Mouse (Mus musculus): ENCODE results near the gene Aldh3b2. TPM values are rescaled to one million over a fixed set of nuclear protein-coding genes. Genes with fewer than 3 reads are reported as not detected.

Gene Aldh3b2
- polyA plus RNA-seq, 1 experiment from 2014 or later = 5.8 TPM

- Histone ChIP-seq H3K9me3 (replicated peaks; ENCODE audit: low read length) (no peaks in the 10 kb centered on the region), H3K36me3 (ENCODE audit: insufficient read depth, low read length) (0 out of 2 replicates have a peak, but pooled peaks cover 3% of the 10 kb centered on the region), H3K27me3 (ENCODE audit: insufficient read depth, low read length) (no peaks in the 10 kb centered on the region), H3K27ac (no peak overlapping the region), H3K4me1 (replicated peaks; ENCODE audit: insufficient read depth, low read length) (peaks cover 14% of the 10 kb centered on the region), H3K9ac (ENCODE audit: low read depth, low read length) (no peak overlapping the region), H3K4me3 (replicated peaks; ENCODE audit: low read depth, low read length) (no peak overlapping the region), H3K4me2 (ENCODE audit: low read length) (no peak overlapping the region)
- DNase-seq (ENCODE audit: low spot score) (no peak), ATAC-seq (replicated peaks; ENCODE audit: low FRiP score, low read depth) (no peak)
- TF ChIP-seq CTCF (IDR thresholded peaks at IDR 0.05; ENCODE audit: low read depth) = no peak
- WGBS = 24% methylated on average over 6 of the region's 6 CpGs
These were observed 18.7 kb downstream of the Aldh3b2 start for GRCm38 (mm10) chr19:3990804-3991203.

GRCm38 (mm10) chr19:3991562-3991961 lies 19.4 kb downstream of the Aldh3b2 start:
- Histone ChIP-seq H3K27me3 (ENCODE audit: insufficient read depth, low read length) (no peaks in the 10 kb centered on the region), H3K27ac (no peak overlapping the region), H3K9me3 (replicated peaks; ENCODE audit: low read length) (no peaks in the 10 kb centered on the region), H3K9ac (ENCODE audit: low read depth, low read length) (no peak overlapping the region), H3K4me3 (replicated peaks; ENCODE audit: low read depth, low read length) (no peak overlapping the region), H3K4me2 (ENCODE audit: low read length) (no peak overlapping the region), H3K4me1 (replicated peaks; ENCODE audit: insufficient read depth, low read length) (peaks cover 10% of the 10 kb centered on the region), H3K36me3 (ENCODE audit: insufficient read depth, low read length) (0 out of 2 replicates have a peak, but pooled peaks cover 3% of the 10 kb centered on the region)
- no peak for DNase-seq (ENCODE audit: low spot score)
- no peak for ATAC-seq (replicated peaks; ENCODE audit: low FRiP score, low read depth)
- WGBS = 89% methylated on average over 3 of the region's 3 CpGs
- TF ChIP-seq CTCF (IDR thresholded peaks at IDR 0.05; ENCODE audit: low read depth) = no peak

DNA sequence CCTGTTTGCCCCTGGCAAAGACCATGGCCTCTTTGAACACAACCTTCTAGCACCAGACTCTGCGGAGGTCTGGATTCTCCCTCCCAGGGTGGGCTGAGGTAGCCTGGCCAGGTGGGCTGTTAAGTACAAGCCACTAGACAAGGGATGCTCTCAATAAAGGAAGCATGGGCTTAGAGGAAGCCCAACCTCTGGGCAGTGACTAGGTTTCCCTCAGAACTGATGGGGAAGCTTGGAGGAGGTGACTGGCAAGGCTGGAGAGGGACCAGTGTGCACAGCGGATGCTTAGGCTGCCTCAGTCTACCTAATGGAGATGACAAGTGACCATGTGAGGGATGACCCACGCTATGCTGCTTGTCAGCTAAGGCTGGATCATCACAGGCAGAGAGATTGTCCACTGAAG lies 19.8 kb downstream of the Aldh3b2 start:
- H3K9me3 ChIP-seq (replicated peaks; ENCODE audit: low read length) = no peaks in the 10 kb centered on the region
- no peak overlapping the region for H3K27ac ChIP-seq
- H3K4me2 ChIP-seq (ENCODE audit: low read length) = no peak overlapping the region
- no peaks in the 10 kb centered on the region for H3K27me3 ChIP-seq (ENCODE audit: insufficient read depth, low read length)
- TF ChIP-seq CTCF (IDR thresholded peaks at IDR 0.05; ENCODE audit: low read depth) = no peak
- WGBS = 89% methylated on average over 3 of the region's 3 CpGs
- peaks cover 9% of the 10 kb centered on the region for H3K4me1 ChIP-seq (replicated peaks; ENCODE audit: insufficient read depth, low read length)
- H3K9ac ChIP-seq (ENCODE audit: low read depth, low read length) = no peak overlapping the region
- 0 out of 2 replicates have a peak, but pooled peaks cover 3% of the 10 kb centered on the region for H3K36me3 ChIP-seq (ENCODE audit: insufficient read depth, low read length)
- no peak overlapping the region for H3K4me3 ChIP-seq (replicated peaks; ENCODE audit: low read depth, low read length)
- DNase-seq (ENCODE audit: low spot score) (no peak), ATAC-seq (replicated peaks; ENCODE audit: low FRiP score, low read depth) (no peak)

DNA sequence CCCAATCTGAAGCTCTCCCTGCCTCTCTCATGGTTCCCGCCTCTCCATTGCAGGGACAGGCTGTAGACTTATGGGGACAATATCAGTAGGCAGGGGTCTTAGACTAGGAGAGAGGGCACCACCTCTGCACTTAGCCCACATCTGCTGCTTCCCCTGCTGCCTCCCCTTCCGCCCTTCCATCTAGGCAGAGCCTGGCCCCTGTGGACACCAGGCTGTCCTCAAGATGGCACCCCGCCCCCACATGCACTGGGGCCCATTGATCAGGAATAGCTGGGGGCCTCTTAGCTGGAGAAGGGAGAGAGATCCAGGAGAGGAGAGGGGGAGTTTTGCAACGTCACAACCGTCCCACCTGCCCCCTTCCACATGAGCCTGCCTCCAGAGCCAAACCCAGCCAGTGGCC lies 20.3 kb downstream of the Aldh3b2 start, which contains the start of gene Tbx10:
Gene Tbx10, plus strand, starts transcription at position 337 of the 400 bp plus-strand sequence.
- Histone ChIP-seq H3K36me3 (ENCODE audit: insufficient read depth, low read length) (0 out of 2 replicates have a peak, but pooled peaks cover 3% of the 10 kb centered on the region), H3K9me3 (replicated peaks; ENCODE audit: low read length) (no peaks in the 10 kb centered on the region), H3K27ac (no peak within 1 kb of the TSS), H3K9ac (ENCODE audit: low read depth, low read length) (no peak within 1 kb of the TSS), H3K4me3 (replicated peaks; ENCODE audit: low read depth, low read length) (no peak within 1 kb of the TSS), H3K4me1 (replicated peaks; ENCODE audit: insufficient read depth, low read length) (peaks cover 6% of the 10 kb centered on the region), H3K4me2 (ENCODE audit: low read length) (no peak within 1 kb of the TSS), H3K27me3 (ENCODE audit: insufficient read depth, low read length) (no peaks in the 10 kb centered on the region)
- ATAC-seq (replicated peaks; ENCODE audit: low FRiP score, low read depth) (no peak), DNase-seq (ENCODE audit: low spot score) (no peak)
- no peak for TF ChIP-seq CTCF (IDR thresholded peaks at IDR 0.05; ENCODE audit: low read depth)
- 52% methylated on average over 5 of the region's 5 CpGs for WGBS

DNA sequence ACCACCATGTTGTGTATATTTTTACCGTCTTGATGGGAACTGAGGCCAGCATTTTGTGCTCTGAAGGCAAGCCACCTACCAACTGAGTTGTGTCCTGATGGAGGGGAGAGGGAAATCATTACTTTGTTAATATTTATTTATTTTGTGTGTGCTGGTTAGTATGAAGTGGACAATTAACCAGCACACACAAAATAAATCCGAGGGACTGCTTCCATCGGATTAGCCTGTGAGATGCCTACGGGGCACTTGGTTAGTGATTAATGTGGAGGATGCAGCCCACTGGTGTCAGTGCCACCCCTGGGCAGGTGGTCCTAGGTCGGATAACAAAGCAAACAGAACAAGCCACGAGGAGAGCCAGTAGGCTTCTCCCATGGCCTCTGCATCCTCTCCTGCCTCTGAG lies 22.8 kb downstream of the Aldh3b2 start:
- Histone ChIP-seq H3K27ac (peak overlapping the region; percentile 42; the same call in 1 of the 2 replicates), H3K4me3 (replicated peaks; ENCODE audit: low read depth, low read length) (no peak overlapping the region), H3K27me3 (ENCODE audit: insufficient read depth, low read length) (no peaks in the 10 kb centered on the region), H3K9me3 (replicated peaks; ENCODE audit: low read length) (no peaks in the 10 kb centered on the region), H3K4me2 (ENCODE audit: low read length) (no peak overlapping the region), H3K4me1 (replicated peaks; ENCODE audit: insufficient read depth, low read length) (peaks cover 6% of the 10 kb centered on the region), H3K36me3 (ENCODE audit: insufficient read depth, low read length) (no peaks in the 10 kb centered on the region), H3K9ac (ENCODE audit: low read depth, low read length) (0 out of 2 replicates have a peak overlapping the region, but pooled peaks have one; percentile 18)
- no peak for TF ChIP-seq CTCF (IDR thresholded peaks at IDR 0.05; ENCODE audit: low read depth)
- DNase-seq (ENCODE audit: low spot score) (peak; percentile 40), ATAC-seq (replicated peaks; ENCODE audit: low FRiP score, low read depth) (no peak)
- 32% methylated on average over 6 of the region's 6 CpGs for WGBS

GRCm38 (mm10) chr19:3995505-3995904 lies 23.4 kb downstream of the Aldh3b2 start:
- DNase-seq (ENCODE audit: low spot score) (no peak), ATAC-seq (replicated peaks; ENCODE audit: low FRiP score, low read depth) (no peak)
- no peak for TF ChIP-seq CTCF (IDR thresholded peaks at IDR 0.05; ENCODE audit: low read depth)
- H3K4me1 ChIP-seq (replicated peaks; ENCODE audit: insufficient read depth, low read length) = peaks cover 6% of the 10 kb centered on the region
- no peak overlapping the region for H3K4me3 ChIP-seq (replicated peaks; ENCODE audit: low read depth, low read length)
- H3K9ac ChIP-seq (ENCODE audit: low read depth, low read length) = 0 out of 2 replicates have a peak overlapping the region, but pooled peaks have one; percentile 18
- WGBS = 62% methylated on average over 3 of the region's 3 CpGs
- H3K27ac ChIP-seq = 0 out of 2 replicates have a peak overlapping the region, but pooled peaks have one; percentile 25
- H3K27me3 ChIP-seq (ENCODE audit: insufficient read depth, low read length) = no peaks in the 10 kb centered on the region
- no peaks in the 10 kb centered on the region for H3K9me3 ChIP-seq (replicated peaks; ENCODE audit: low read length)
- no peak overlapping the region for H3K4me2 ChIP-seq (ENCODE audit: low read length)
- no peaks in the 10 kb centered on the region for H3K36me3 ChIP-seq (ENCODE audit: insufficient read depth, low read length)

- no peaks in the 10 kb centered on the region for H3K9me3 ChIP-seq (replicated peaks; ENCODE audit: low read length)
- WGBS = 40% methylated on average over 7 of the region's 7 CpGs
- no peak overlapping the region for H3K4me2 ChIP-seq (ENCODE audit: low read length)
- peaks cover 12% of the 10 kb centered on the region for H3K4me1 ChIP-seq (replicated peaks; ENCODE audit: insufficient read depth, low read length)
- TF ChIP-seq CTCF (IDR thresholded peaks at IDR 0.05; ENCODE audit: low read depth) = no peak
- ATAC-seq (replicated peaks; ENCODE audit: low FRiP score, low read depth) = no peak
- H3K9ac ChIP-seq (ENCODE audit: low read depth, low read length) = no peak overlapping the region
- DNase-seq (ENCODE audit: low spot score) = no peak
- H3K36me3 ChIP-seq (ENCODE audit: insufficient read depth, low read length) = no peaks in the 10 kb centered on the region
- no peaks in the 10 kb centered on the region for H3K27me3 ChIP-seq (ENCODE audit: insufficient read depth, low read length)
- H3K27ac ChIP-seq = no peak overlapping the region
- H3K4me3 ChIP-seq (replicated peaks; ENCODE audit: low read depth, low read length) = no peak overlapping the region
These were observed 24.0 kb downstream of the Aldh3b2 start for GRCm38 (mm10) chr19:3996106-3996505.
